Mouse (Mus musculus): ENCODE results near the gene Tfap2a. TPM values are rescaled to one million over a fixed set of nuclear protein-coding genes. Genes with fewer than 3 reads are reported as not detected.

Tfap2a gene
- polyA plus RNA-seq (2017; shearing (Covaris generic)) = under 1 TPM; 0.08 to 0.26 TPM

DNA sequence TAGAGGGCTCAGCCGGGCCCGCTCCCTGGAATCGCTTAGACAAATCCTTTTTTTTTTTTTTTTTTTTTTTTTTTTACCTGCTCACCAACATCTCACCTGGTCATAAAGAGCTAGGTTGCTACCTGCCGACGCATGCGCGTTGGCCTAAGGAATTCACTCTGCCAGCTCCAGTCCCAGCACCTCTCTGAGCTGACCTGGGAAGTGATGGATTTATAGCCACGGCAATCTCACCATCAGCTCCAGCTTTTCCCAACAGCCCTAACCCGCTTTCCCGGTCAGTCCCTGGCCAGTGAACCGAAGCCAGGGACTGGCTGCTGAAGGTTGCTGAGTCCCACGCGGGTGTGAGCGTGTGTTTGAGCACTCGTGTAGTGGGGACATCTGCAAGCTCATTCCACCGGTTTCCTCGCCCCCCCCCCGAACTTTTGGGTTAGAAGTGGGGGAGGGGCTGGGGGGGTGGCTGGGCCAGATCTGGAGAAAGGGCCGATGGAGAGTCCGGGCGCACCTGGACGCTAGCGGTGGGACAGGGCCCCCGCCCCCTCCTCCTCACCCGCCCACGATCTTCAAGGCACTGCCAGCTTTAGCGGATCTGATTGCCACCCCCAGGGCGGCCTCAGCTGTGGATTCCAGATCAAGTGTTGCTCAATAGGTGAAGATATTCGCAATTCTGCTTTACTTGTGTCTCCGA lies at the start of gene Tfap2a:
Gene Tfap2a (minus strand): TSS at position 181 of the 685 bp plus-strand sequence.

Other genes starting within 250 kb of the Tfap2a start
- under 1 TPM; 0.07 to 0.95 TPM for gene Gcnt2, start 121.4 kb upstream of the Tfap2a start, polyA plus RNA-seq (2017; shearing (Covaris generic))

Measured in activated CD4-positive, CD25-positive, alpha-beta regulatory T cell (primary cell).